Mouse (Mus musculus) brain, embryonic 14.5 days (tissue): ENCODE results near the gene Rpl5.

Experiments used
- CTCF ChIP-seq: fragments of 200-500 bp; IDR thresholded peaks from 2 replicates; pipeline ENCODE4 v1.5.1; 2012; ENCODE audit warnings: inconsistent platforms, mild to moderate bottlenecking, moderate library complexity, borderline replicate concordance; ENCODE audit not compliant: insufficient read depth, insufficient read length; ENCODE audit errors: extremely low read depth
- POLR2A ChIP-seq: fragments of 200-500 bp; IDR thresholded peaks from 2 replicates; pipeline ENCODE4 v1.6.1; 2012; ENCODE audit warnings: mild to moderate bottlenecking, inconsistent platforms, borderline replicate concordance; ENCODE audit not compliant: poor library complexity, insufficient read depth, insufficient read length, severe bottlenecking; ENCODE audit errors: extremely low read depth

- TF ChIP-seq CTCF = no peak
- no peak for TF ChIP-seq POLR2A
These were observed 46.2 kb downstream of the Rpl5 start for GRCm38 (mm10) chr5:107946475-107946874.
